ENCODE assay signal across 8 mouse cellular contexts in genomic region chr13:26283397-26284072, GRCm38 (mm10).
DNase-seq lines count a peak whose midpoint lies in the region; ATAC-seq and TF ChIP-seq lines count a peak whose summit lies in the region.

No protein-coding gene starts in this region.

- ATAC-seq in cerebellum, adult (ENCODE audit: insufficient number of reproducible peaks, low FRiP score, low TSS enrichment), result peak; percentile 56; the same call in 1 of the 2 replicates
- peak; percentile 46 for ATAC-seq in lung, embryonic 15.5 days (ENCODE audit: borderline replicate concordance, extremely low read depth, low FRiP score, low TSS enrichment)
- ATAC-seq in hindbrain, embryonic 14.5 days (ENCODE audit: low FRiP score), result peak; percentile 72
- peak; percentile 60; the same call in 1 of the 2 replicates for ATAC-seq in midbrain, postnatal 0 days (ENCODE audit: low FRiP score)

- WGBS in lung, embryonic 15.5 days, result 51% methylated on average over 6 of the region's 6 CpGs
- WGBS in hindbrain, embryonic 14.5 days, result 60% methylated on average over 6 of the region's 6 CpGs
- 70% methylated on average over 6 of the region's 6 CpGs for WGBS in midbrain, postnatal 0 days

- no peaks in the 10 kb centered on the region for H3K9me3 ChIP-seq in lung, embryonic 15.5 days
- no peaks in the 10 kb centered on the region for H3K9me3 ChIP-seq in hindbrain, embryonic 14.5 days (ENCODE audit: control insufficient read depth, low read length)
- H3K9me3 ChIP-seq in midbrain, postnatal 0 days (ENCODE audit: low read length), result no peaks in the 10 kb centered on the region

- no peak for DNase-seq in cerebellum, adult 8-10 months
- DNase-seq in lung, postnatal 4 days, result no peak
- peak; percentile 27 for DNase-seq in hindbrain, embryonic 14.5 days (ENCODE audit: low spot score)
- DNase-seq in midbrain, postnatal 0 days (ENCODE audit: low spot score), result peak; percentile 60
- no peak for DNase-seq in Muller cell, postnatal 12 days (ENCODE audit: inconsistent ontology term)
- no peak for DNase-seq in heart, adult 18-20 months

- TF ChIP-seq CTCF in midbrain, postnatal 0 days (IDR thresholded peaks at IDR 0.05), result no peak

- H3K4me3 ChIP-seq in lung, embryonic 15.5 days, result no peak overlapping the region
- no peak overlapping the region for H3K4me3 ChIP-seq in hindbrain, embryonic 14.5 days (replicated peaks; ENCODE audit: low read length)
- no peak overlapping the region for H3K4me3 ChIP-seq in midbrain, postnatal 0 days (ENCODE audit: low read depth, low read length)

- H3K36me3 ChIP-seq in lung, embryonic 15.5 days, result no peaks in the 10 kb centered on the region
- no peaks in the 10 kb centered on the region for H3K36me3 ChIP-seq in hindbrain, embryonic 14.5 days (replicated peaks; ENCODE audit: control insufficient read depth, insufficient read depth)
- H3K36me3 ChIP-seq in midbrain, postnatal 0 days (ENCODE audit: insufficient read depth, low read length), result no peaks in the 10 kb centered on the region

- H3K9ac ChIP-seq in lung, embryonic 15.5 days, result no peak overlapping the region
- no peak overlapping the region for H3K9ac ChIP-seq in hindbrain, embryonic 14.5 days
- H3K9ac ChIP-seq in midbrain, postnatal 0 days (replicated peaks; ENCODE audit: low read length, poor library complexity, severe bottlenecking), result no peak overlapping the region

- H3K4me2 ChIP-seq in lung, embryonic 15.5 days, result no peak overlapping the region
- no peak overlapping the region for H3K4me2 ChIP-seq in hindbrain, embryonic 14.5 days (replicated peaks)
- H3K4me2 ChIP-seq in midbrain, postnatal 0 days (ENCODE audit: low read depth, low read length, poor library complexity, severe bottlenecking), result no peak overlapping the region

- H3K27ac ChIP-seq in lung, embryonic 15.5 days, result no peak overlapping the region
- H3K27ac ChIP-seq in hindbrain, embryonic 14.5 days, result peak overlapping the region; percentile 7; the same call in 1 of the 2 replicates
- H3K27ac ChIP-seq in midbrain, postnatal 0 days (ENCODE audit: low read depth, low read length), result no peak overlapping the region

- H3K4me1 ChIP-seq in lung, embryonic 15.5 days, result 0 out of 2 replicates have a peak, but pooled peaks cover 4% of the 10 kb centered on the region
- H3K4me1 ChIP-seq in hindbrain, embryonic 14.5 days (replicated peaks; ENCODE audit: control insufficient read depth, insufficient read depth, low read length), result 0 out of 2 replicates have a peak, but pooled peaks cover 5% of the 10 kb centered on the region
- H3K4me1 ChIP-seq in midbrain, postnatal 0 days (ENCODE audit: insufficient read depth, low read length), result no peaks in the 10 kb centered on the region

- H3K27me3 ChIP-seq in lung, embryonic 15.5 days, result no peaks in the 10 kb centered on the region
- H3K27me3 ChIP-seq in hindbrain, embryonic 14.5 days (ENCODE audit: control insufficient read depth, insufficient read depth, low read length), result no peaks in the 10 kb centered on the region
- H3K27me3 ChIP-seq in midbrain, postnatal 0 days (ENCODE audit: insufficient read depth, low read length), result no peaks in the 10 kb centered on the region

Comparison
In these comparisons a context has a peak if more than half of its experiments do, and no peak if none do; other contexts are left out.
1. DNase-seq: peak in hindbrain, embryonic 14.5 days (single experiment) and midbrain, postnatal 0 days (single experiment); none in cerebellum, adult 8-10 months (single experiment), lung, postnatal 4 days (0 of 2), Muller cell, postnatal 12 days (single experiment) and heart, adult 18-20 months (0 of 2).
2. Peak in every context shown above with its lines, with median percentiles within 50 percentile points of each other: ATAC-seq.